Comparison of ENCODE assay signal across 7 mouse cellular contexts in genomic region chr3:51749812-51750481, GRCm38 (mm10).
A peak's percentile ranks its signal among the peaks of the same experiment; 100 is the strongest.
DNase-seq lines count a peak whose midpoint lies in the region; ATAC-seq and TF ChIP-seq lines count a peak whose summit lies in the region.

No protein-coding gene starts in this region.

- peaks cover 3% of the 10 kb centered on the region; the same call in 1 of the 2 replicates for H3K27me3 ChIP-seq in G1E (ENCODE audit: insufficient read depth, low read length)
- H3K27me3 ChIP-seq in intestine, embryonic 16.5 days (replicated peaks; ENCODE audit: control insufficient read depth, insufficient read depth, low read length), result no peaks in the 10 kb centered on the region
- H3K27me3 ChIP-seq in liver, embryonic 11.5 days (replicated peaks; ENCODE audit: control insufficient read depth, insufficient read depth, low read length), result no peaks in the 10 kb centered on the region

- TF ChIP-seq CTCF in G1E (IDR thresholded peaks at IDR 0.05; ENCODE audit: low read depth, low read length), result no peak

- peaks cover 12% of the 10 kb centered on the region for H3K4me1 ChIP-seq in G1E (ENCODE audit: insufficient read depth, low read depth, low read length)
- H3K4me1 ChIP-seq in intestine, embryonic 16.5 days (ENCODE audit: control insufficient read depth, insufficient read depth, low read length), result peaks cover 15% of the 10 kb centered on the region
- H3K4me1 ChIP-seq in liver, embryonic 11.5 days (replicated peaks; ENCODE audit: control insufficient read depth, insufficient read depth, low read length), result peaks cover 22% of the 10 kb centered on the region

- 35% methylated on average over 8 of the region's 8 CpGs for whole genome bisulfite sequencing in intestine, embryonic 16.5 days
- 53% methylated on average over 8 of the region's 8 CpGs for WGBS in liver, embryonic 11.5 days

- peak overlapping the region; percentile 21; the same call in 1 of the 2 replicates for H3K9ac ChIP-seq in intestine, embryonic 16.5 days (ENCODE audit: low read depth, low read length)
- H3K9ac ChIP-seq in liver, embryonic 11.5 days (ENCODE audit: low read depth, low read length), result no peak overlapping the region

- no peak overlapping the region for H3K4me3 ChIP-seq in G1E (ENCODE audit: low read depth, low read length)
- H3K4me3 ChIP-seq in intestine, embryonic 16.5 days (ENCODE audit: low read length), result no peak overlapping the region
- H3K4me3 ChIP-seq in liver, embryonic 11.5 days (ENCODE audit: low read depth, low read length), result no peak overlapping the region

- H3K9me3 ChIP-seq in G1E (replicated peaks), result no peaks in the 10 kb centered on the region
- no peaks in the 10 kb centered on the region for H3K9me3 ChIP-seq in intestine, embryonic 16.5 days (ENCODE audit: control insufficient read depth, low read length)
- no peaks in the 10 kb centered on the region for H3K9me3 ChIP-seq in liver, embryonic 11.5 days (ENCODE audit: control insufficient read depth, low read length)

- H3K27ac ChIP-seq in intestine, embryonic 16.5 days (ENCODE audit: low read length), result peak overlapping the region; percentile 77
- H3K27ac ChIP-seq in liver, embryonic 11.5 days (ENCODE audit: low read depth, low read length), result peak overlapping the region; percentile 28; the same call in 1 of the 2 replicates

- DNase-seq in G1E (ENCODE audit: low spot score), result no peak
- peak; percentile 66 for DNase-seq in adrenal gland, postnatal 10 days
- peak; percentile 97 for DNase-seq in heart, adult 11 months
- DNase-seq in liver, embryonic 11.5 days (ENCODE audit: low spot score), result no peak
- peak; percentile 46 for DNase-seq in neural tube, embryonic 10.5 days (ENCODE audit: extremely low spot score, low spot score)
- DNase-seq in layer of hippocampus, adult 9-10 months (ENCODE audit: low spot score), result no peak

- H3K4me2 ChIP-seq in intestine, embryonic 16.5 days (ENCODE audit: low read depth, low read length), result 0 out of 2 replicates have a peak overlapping the region, but pooled peaks have one; percentile 6
- H3K4me2 ChIP-seq in liver, embryonic 11.5 days, result no peak overlapping the region

- peak; percentile 12; the same call in 1 of the 2 replicates for ATAC-seq in G1E (ENCODE audit: extremely low read depth, insufficient number of reproducible peaks, low FRiP score, poor library complexity, severe bottlenecking)
- ATAC-seq in intestine, embryonic 16.5 days, result peak; percentile 86
- ATAC-seq in liver, embryonic 11.5 days (replicated peaks; ENCODE audit: low FRiP score), result peak; percentile 33; the same call in 1 of the 2 replicates

- no peaks in the 10 kb centered on the region for H3K36me3 ChIP-seq in G1E (replicated peaks)
- no peaks in the 10 kb centered on the region for H3K36me3 ChIP-seq in intestine, embryonic 16.5 days (ENCODE audit: control insufficient read depth, insufficient read depth, low read length)
- H3K36me3 ChIP-seq in liver, embryonic 11.5 days (ENCODE audit: control insufficient read depth, insufficient read depth, low read length), result no peaks in the 10 kb centered on the region

Comparison
In these comparisons a context has a peak if more than half of its experiments do, and no peak if none do; other contexts are left out.
1. ATAC-seq: peak in every context shown above with its lines; median percentile 86 in intestine, embryonic 16.5 days; 33 in liver, embryonic 11.5 days; 12 in G1E.
2. DNase-seq: peak in adrenal gland, postnatal 10 days (single experiment), heart, adult 11 months (single experiment) and neural tube, embryonic 10.5 days (single experiment); none in G1E (single experiment), liver, embryonic 11.5 days (single experiment) and layer of hippocampus, adult 9-10 months (single experiment).